Mouse (Mus musculus) hindbrain, embryonic 13.5 days (tissue): ENCODE data around the gene Nmnat2. TPM values are rescaled to one million over a fixed set of nuclear protein-coding genes. Genes with fewer than 3 reads are reported as not detected.
A peak's percentile ranks its signal among the peaks of the same experiment; 100 is the strongest.

Source experiments
- ATAC-seq: fragments of 200-750 bp; cut with Nextera tagmentation; 2 replicates; pipeline ENCODE4 v1.8.0; 2017; ENCODE audit warnings: moderate TSS enrichment; ENCODE audit not compliant: low FRiP score
- H3K27ac ChIP-seq: fragments of 300-500 bp; sonication (generic); 2 replicates; pipeline ENCODE4 v1.5.1; 2015; ENCODE audit warnings: inconsistent platforms, mild to moderate bottlenecking, moderate library complexity
- H3K27me3 ChIP-seq: fragments of 300-500 bp; sonication (generic); 2 replicates; pipeline ENCODE4 v1.6.1; 2015; ENCODE audit warnings: mild to moderate bottlenecking, inconsistent platforms
- H3K36me3 ChIP-seq: fragments of 300-500 bp; sonication (generic); 2 replicates; pipeline ENCODE4 v1.6.1; 2015; ENCODE audit warnings: mild to moderate bottlenecking, inconsistent platforms
- H3K4me1 ChIP-seq: fragments of 300-500 bp; sonication (generic); replicated peaks from 2 replicates; pipeline ENCODE4 v1.6.1; 2015; ENCODE audit warnings: inconsistent platforms
- H3K4me2 ChIP-seq: fragments of 300-500 bp; sonication (generic); 2 replicates; pipeline ENCODE4 v1.6.1; 2015; ENCODE audit warnings: inconsistent platforms, mild to moderate bottlenecking, moderate library complexity
- H3K4me3 ChIP-seq: fragments of 300-500 bp; sonication (generic); 2 replicates; pipeline ENCODE4 v1.5.1; 2015; ENCODE audit warnings: mild to moderate bottlenecking, inconsistent platforms
- H3K9ac ChIP-seq: fragments of 300-500 bp; sonication (generic); 2 replicates; pipeline ENCODE4 v1.6.1; 2015; ENCODE audit warnings: mild to moderate bottlenecking, inconsistent platforms
- H3K9me3 ChIP-seq: fragments of 300-500 bp; sonication (generic); 2 replicates; pipeline ENCODE4 v1.6.1; 2016; ENCODE audit warnings: inconsistent platforms
- WGBS: fragments of 180-500 bp; shearing (Covaris S2); methylation state at CpG from one replicate; pipeline ENCODE4 v1.1.7; 2015; 5-methylcytosine and 5-hydroxymethylcytosine counted together
- polyA plus RNA-seq: library from polyadenylated mRNA; unstranded; fragments of >200 nt; fragmentation: Nextera tagmentation; extraction: Ambion mirVana; gene quantifications from 2 replicates; pipeline ENCODE4 v1.2.1, GENCODE M21; 2015

Nmnat2 gene
- polyA plus RNA-seq, 1 experiment from 2014 or later: 68.0 TPM

- H3K27me3 ChIP-seq: peaks cover 16% of the 10 kb centered on the region; the same call in 1 of the 2 replicates
- H3K4me2 ChIP-seq: peak overlapping the region; percentile 89
- no peaks in the 10 kb centered on the region for H3K9me3 ChIP-seq
- H3K4me3 ChIP-seq: peak overlapping the region; percentile 77
- ATAC-seq: peak; percentile 53
- 6% methylated on average over 14 of the region's 14 CpGs for WGBS
- H3K27ac ChIP-seq: 0 out of 2 replicates have a peak overlapping the region, but pooled peaks have one; percentile 96
- no peaks in the 10 kb centered on the region for H3K36me3 ChIP-seq
- peak overlapping the region; percentile 84 for H3K9ac ChIP-seq
- H3K4me1 ChIP-seq: peaks cover 24% of the 10 kb centered on the region
Observed at GRCm38 (mm10) chr1:152956221-152956620, 1.4 kb downstream of the Nmnat2 start.

- Histone ChIP-seq H3K27ac (no peak overlapping the region; the same call in 1 of the 2 replicates), H3K4me3 (no peak overlapping the region), H3K36me3 (no peaks in the 10 kb centered on the region), H3K9ac (no peak overlapping the region), H3K4me1 (peaks cover 34% of the 10 kb centered on the region), H3K9me3 (no peaks in the 10 kb centered on the region), H3K4me2 (no peak overlapping the region), H3K27me3 (no peaks in the 10 kb centered on the region)
- WGBS: 60% methylated on average over 10 of the region's 10 CpGs
- ATAC-seq: no peak
Observed at GRCm38 (mm10) chr1:152964344-152964743, 9.6 kb downstream of the Nmnat2 start.

DNA sequence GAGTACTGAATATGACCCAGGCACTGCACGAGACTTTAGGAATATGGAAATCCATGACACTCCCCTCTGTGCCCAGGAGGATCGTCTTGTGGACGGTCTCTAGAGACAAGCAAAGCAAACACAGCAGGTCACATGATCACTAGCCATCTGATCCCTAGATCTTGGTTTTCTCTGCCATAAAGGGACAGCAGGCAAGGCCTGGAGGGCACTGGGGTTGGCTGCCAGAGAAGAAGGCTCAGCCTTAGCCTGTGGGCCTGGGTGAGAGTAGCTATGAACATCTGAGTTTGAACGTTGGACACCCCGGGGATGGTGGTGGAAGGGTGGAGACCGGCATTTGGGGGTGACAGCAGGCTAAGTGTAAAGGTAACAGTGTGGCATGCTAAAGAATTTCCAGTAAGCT, 11.4 kb downstream of the Nmnat2 start:
- peak; percentile 17; the same call in 1 of the 2 replicates for ATAC-seq
- H3K4me3 ChIP-seq: no peak overlapping the region
- H3K36me3 ChIP-seq: no peaks in the 10 kb centered on the region
- H3K4me2 ChIP-seq: no peak overlapping the region
- no peak overlapping the region for H3K9ac ChIP-seq
- H3K27ac ChIP-seq: peak overlapping the region; percentile 30; the same call in 1 of the 2 replicates
- peaks cover 34% of the 10 kb centered on the region for H3K4me1 ChIP-seq
- H3K27me3 ChIP-seq: no peaks in the 10 kb centered on the region
- H3K9me3 ChIP-seq: no peaks in the 10 kb centered on the region
- 57% methylated on average over 6 of the region's 6 CpGs for WGBS

DNA sequence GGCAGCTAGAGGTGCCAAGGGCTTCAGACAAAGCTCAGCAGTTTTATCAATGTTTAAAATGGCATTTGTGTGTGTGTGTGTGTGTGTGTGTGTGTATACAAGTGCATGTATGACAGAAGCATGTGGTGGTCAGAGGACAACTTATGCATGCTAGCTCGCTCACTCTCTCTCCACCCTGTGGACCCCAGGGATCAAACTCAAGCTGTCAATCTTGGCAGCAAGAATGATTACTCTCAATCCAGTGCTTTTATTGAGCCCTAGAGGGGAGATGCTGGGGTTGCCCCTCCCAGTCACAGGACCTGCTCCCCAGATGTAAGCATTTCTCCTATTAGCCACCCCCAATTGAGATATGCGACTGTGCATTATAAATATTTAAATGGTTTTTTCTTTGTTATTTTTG, 11.9 kb downstream of the Nmnat2 start:
- Histone ChIP-seq H3K27me3 (no peaks in the 10 kb centered on the region), H3K36me3 (no peaks in the 10 kb centered on the region), H3K4me1 (peaks cover 34% of the 10 kb centered on the region), H3K9me3 (no peaks in the 10 kb centered on the region), H3K9ac (no peak overlapping the region), H3K27ac (peak overlapping the region; percentile 30; the same call in 1 of the 2 replicates), H3K4me2 (no peak overlapping the region), H3K4me3 (no peak overlapping the region)
- no peak; the same call in 1 of the 2 replicates for ATAC-seq
- 42% methylated on average over 2 of the region's 2 CpGs for WGBS

DNA sequence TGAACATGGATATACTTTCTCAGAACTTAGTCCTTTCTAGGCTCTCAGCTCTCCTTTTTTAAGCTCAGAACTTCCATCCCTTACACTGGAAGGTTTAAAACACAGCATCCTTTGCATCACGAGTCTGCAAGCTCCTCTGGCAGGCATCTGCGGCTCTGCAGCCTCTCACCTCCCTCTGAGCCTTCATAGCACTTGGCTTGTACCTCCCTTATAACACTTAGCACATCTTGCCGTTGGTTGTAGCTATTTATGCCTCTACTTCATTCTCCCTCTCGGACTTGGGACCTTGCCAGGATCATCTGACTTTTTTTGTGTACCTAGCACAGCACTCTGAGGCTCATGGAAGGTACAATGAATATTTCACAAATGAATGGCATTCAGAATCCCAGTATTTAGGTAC, 14.3 kb downstream of the Nmnat2 start:
- peaks cover 43% of the 10 kb centered on the region for H3K4me1 ChIP-seq
- no peak overlapping the region for H3K4me2 ChIP-seq
- no peak overlapping the region for H3K27ac ChIP-seq
- no peak for ATAC-seq
- H3K4me3 ChIP-seq: no peak overlapping the region
- H3K27me3 ChIP-seq: no peaks in the 10 kb centered on the region
- no peaks in the 10 kb centered on the region for H3K36me3 ChIP-seq
- H3K9me3 ChIP-seq: no peaks in the 10 kb centered on the region
- no peak overlapping the region for H3K9ac ChIP-seq
- 74% methylated on average over 4 of the region's 4 CpGs for WGBS

GRCm38 (mm10) chr1:152972957-152973356, 18.2 kb downstream of the Nmnat2 start:
- ATAC-seq: no peak
- H3K27ac ChIP-seq: no peak overlapping the region
- H3K9me3 ChIP-seq: no peaks in the 10 kb centered on the region
- H3K4me2 ChIP-seq: no peak overlapping the region
- H3K4me1 ChIP-seq: peaks cover 36% of the 10 kb centered on the region
- H3K27me3 ChIP-seq: no peaks in the 10 kb centered on the region
- WGBS: 22% methylated on average over 4 of the region's 4 CpGs
- H3K9ac ChIP-seq: no peak overlapping the region
- H3K4me3 ChIP-seq: no peak overlapping the region
- H3K36me3 ChIP-seq: no peaks in the 10 kb centered on the region

- H3K4me2 ChIP-seq: no peak overlapping the region
- 13% methylated on average over 5 of the region's 5 CpGs for WGBS
- H3K4me3 ChIP-seq: no peak overlapping the region
- no peaks in the 10 kb centered on the region for H3K27me3 ChIP-seq
- H3K9me3 ChIP-seq: no peaks in the 10 kb centered on the region
- H3K36me3 ChIP-seq: no peaks in the 10 kb centered on the region
- no peak for ATAC-seq
- H3K9ac ChIP-seq: no peak overlapping the region
- H3K27ac ChIP-seq: no peak overlapping the region
- peaks cover 33% of the 10 kb centered on the region for H3K4me1 ChIP-seq
Observed at GRCm38 (mm10) chr1:152973421-152973820, 18.6 kb downstream of the Nmnat2 start.

DNA sequence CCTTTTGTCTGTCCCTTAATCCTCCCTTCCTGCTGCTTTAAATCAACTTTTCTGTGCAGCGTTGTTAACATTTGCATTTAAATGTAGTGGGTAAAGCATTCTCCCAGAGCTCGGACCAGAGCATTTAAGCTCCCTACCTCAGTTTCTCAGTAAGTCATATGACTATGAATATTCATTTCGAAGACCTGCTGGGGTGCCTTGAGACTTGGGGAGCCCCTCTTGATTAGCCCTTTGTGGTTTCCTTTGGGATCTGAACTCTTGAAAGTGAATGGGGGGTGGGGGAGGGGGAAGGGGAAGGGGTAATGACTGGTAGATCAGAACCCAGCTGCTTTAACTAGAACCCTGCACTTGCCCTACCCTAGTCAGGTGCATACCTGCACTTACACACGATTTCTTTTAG, 19.1 kb downstream of the Nmnat2 start:
- H3K4me3 ChIP-seq: no peak overlapping the region
- H3K27ac ChIP-seq: no peak overlapping the region
- peaks cover 33% of the 10 kb centered on the region for H3K4me1 ChIP-seq
- H3K9ac ChIP-seq: no peak overlapping the region
- WGBS: 11% methylated on average over 4 of the region's 4 CpGs
- no peaks in the 10 kb centered on the region for H3K27me3 ChIP-seq
- H3K4me2 ChIP-seq: no peak overlapping the region
- ATAC-seq: no peak
- no peaks in the 10 kb centered on the region for H3K9me3 ChIP-seq
- H3K36me3 ChIP-seq: no peaks in the 10 kb centered on the region

GRCm38 (mm10) chr1:152975144-152975543, 20.4 kb downstream of the Nmnat2 start:
- 0 out of 2 replicates have a peak overlapping the region, but pooled peaks have one; percentile 35 for H3K27ac ChIP-seq

DNA sequence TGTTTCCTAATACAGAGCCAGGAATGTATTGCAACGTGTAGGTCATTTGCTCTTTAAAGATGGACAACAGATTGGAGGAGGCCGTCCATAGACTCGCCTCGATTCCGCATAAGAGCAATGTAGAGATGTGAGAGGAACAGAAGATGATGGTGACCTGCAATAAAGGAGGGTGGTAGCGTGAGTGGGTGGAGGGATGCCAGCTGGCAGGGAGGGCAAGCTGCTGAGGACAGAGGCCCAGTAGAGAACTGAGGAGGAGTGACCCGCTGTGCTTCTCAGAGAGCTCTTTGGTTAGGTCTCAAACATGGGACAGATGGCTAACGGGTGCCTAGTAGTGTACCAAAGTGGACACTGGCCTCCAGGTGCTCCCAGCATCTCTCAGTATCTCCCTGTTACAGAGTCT, 23.9 kb downstream of the Nmnat2 start:
- WGBS: 93% methylated on average over 8 of the region's 8 CpGs
- Histone ChIP-seq H3K36me3 (no peaks in the 10 kb centered on the region), H3K4me3 (no peak overlapping the region), H3K9me3 (no peaks in the 10 kb centered on the region), H3K4me1 (peaks cover 19% of the 10 kb centered on the region), H3K27ac (no peak overlapping the region), H3K9ac (no peak overlapping the region), H3K27me3 (no peaks in the 10 kb centered on the region), H3K4me2 (no peak overlapping the region)
- ATAC-seq: no peak

More at GRCm38 (mm10) chr1:152975144-152975543, 20.4 kb downstream of the Nmnat2 start:
- peaks cover 33% of the 10 kb centered on the region for H3K4me1 ChIP-seq
- H3K9me3 ChIP-seq: no peaks in the 10 kb centered on the region
- ATAC-seq: no peak
- no peaks in the 10 kb centered on the region for H3K27me3 ChIP-seq
- H3K36me3 ChIP-seq: no peaks in the 10 kb centered on the region
- no peak overlapping the region for H3K9ac ChIP-seq
- 81% methylated on average over 3 of the region's 3 CpGs for WGBS
- no peak overlapping the region for H3K4me3 ChIP-seq
- no peak overlapping the region for H3K4me2 ChIP-seq

- no peak overlapping the region for H3K4me2 ChIP-seq
- no peaks in the 10 kb centered on the region for H3K9me3 ChIP-seq
- no peak overlapping the region for H3K27ac ChIP-seq
- no peaks in the 10 kb centered on the region for H3K4me1 ChIP-seq
- H3K27me3 ChIP-seq: no peaks in the 10 kb centered on the region
- no peak overlapping the region for H3K9ac ChIP-seq
- WGBS: 92% methylated on average over 14 of the region's 14 CpGs
- no peaks in the 10 kb centered on the region for H3K36me3 ChIP-seq
- H3K4me3 ChIP-seq: no peak overlapping the region
- ATAC-seq: no peak
Observed at GRCm38 (mm10) chr1:152983416-152983815, 28.6 kb downstream of the Nmnat2 start.

DNA sequence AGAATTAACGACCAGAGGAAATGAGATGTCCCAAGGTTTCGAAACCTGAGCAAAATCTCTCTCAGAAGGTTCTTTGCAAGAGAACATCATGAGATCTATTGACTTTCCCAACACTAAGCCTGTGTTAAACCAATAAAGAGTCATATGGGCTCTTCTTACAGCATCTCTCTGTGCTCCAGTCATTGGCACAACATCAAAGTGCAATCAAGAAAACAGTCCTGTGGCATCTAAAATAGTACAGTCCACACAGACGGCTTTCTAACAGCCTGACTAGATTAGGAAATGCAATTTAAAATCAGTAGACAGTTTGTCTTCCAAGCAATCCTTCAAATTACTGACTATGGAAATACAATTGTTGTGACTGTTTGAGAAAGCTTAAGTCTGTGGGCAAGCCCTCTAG, 32.2 kb downstream of the Nmnat2 start:
- Histone ChIP-seq H3K4me2 (no peak overlapping the region), H3K27ac (no peak overlapping the region), H3K4me1 (no peaks in the 10 kb centered on the region; the same call in 1 of the 2 replicates), H3K9me3 (no peaks in the 10 kb centered on the region), H3K36me3 (no peaks in the 10 kb centered on the region), H3K4me3 (no peak overlapping the region), H3K27me3 (no peaks in the 10 kb centered on the region), H3K9ac (no peak overlapping the region)
- no peak for ATAC-seq
- 79% methylated on average over 3 of the region's 3 CpGs for WGBS

GRCm38 (mm10) chr1:152990067-152990466, 35.3 kb downstream of the Nmnat2 start:
- Histone ChIP-seq H3K4me1 (no peaks in the 10 kb centered on the region; the same call in 1 of the 2 replicates), H3K36me3 (no peaks in the 10 kb centered on the region), H3K4me3 (no peak overlapping the region), H3K9me3 (no peaks in the 10 kb centered on the region), H3K27me3 (no peaks in the 10 kb centered on the region), H3K27ac (no peak overlapping the region), H3K9ac (no peak overlapping the region), H3K4me2 (no peak overlapping the region)
- 86% methylated on average over 5 of the region's 5 CpGs for WGBS
- no peak for ATAC-seq
